Mouse (Mus musculus) forebrain, embryonic 13.5 days (tissue): ENCODE data around the gene Ubap1l. TPM values are rescaled to one million over a fixed set of nuclear protein-coding genes. Genes with fewer than 3 reads are reported as not detected.

ENCODE experiments used
- ATAC-seq: fragments of 200-750 bp; cut with Nextera tagmentation; 2 replicates; pipeline ENCODE4 v1.8.0; 2017
- H3K27ac ChIP-seq: fragments of 300-500 bp; sonication (generic); 2 replicates; pipeline ENCODE4 v1.5.1; 2015; ENCODE audit warnings: inconsistent platforms, mild to moderate bottlenecking, moderate library complexity
- H3K27me3 ChIP-seq: fragments of 300-500 bp; sonication (generic); 2 replicates; pipeline ENCODE4 v1.6.1; 2015; ENCODE audit warnings: mild to moderate bottlenecking, inconsistent platforms
- H3K36me3 ChIP-seq: fragments of 300-500 bp; sonication (generic); 2 replicates; pipeline ENCODE4 v1.6.1; 2015; ENCODE audit warnings: mild to moderate bottlenecking, inconsistent platforms; ENCODE audit not compliant: poor library complexity, severe bottlenecking
- H3K4me1 ChIP-seq: fragments of 300-500 bp; sonication (generic); 2 replicates; pipeline ENCODE4 v1.6.1; 2015; ENCODE audit warnings: inconsistent platforms
- H3K4me2 ChIP-seq: fragments of 300-500 bp; sonication (generic); 2 replicates; pipeline ENCODE4 v1.6.1; 2015; ENCODE audit warnings: inconsistent platforms, mild to moderate bottlenecking, moderate library complexity
- H3K4me3 ChIP-seq: fragments of 300-500 bp; sonication (generic); 2 replicates; pipeline ENCODE4 v1.5.1; 2015; ENCODE audit warnings: mild to moderate bottlenecking, inconsistent platforms
- H3K9ac ChIP-seq: fragments of 300-500 bp; sonication (generic); 2 replicates; pipeline ENCODE4 v1.6.1; 2015; ENCODE audit warnings: mild to moderate bottlenecking, inconsistent platforms
- H3K9me3 ChIP-seq: fragments of 300-500 bp; sonication (generic); replicated peaks from 2 replicates; pipeline ENCODE4 v1.6.1; 2016; ENCODE audit warnings: inconsistent platforms
- WGBS: fragments of 180-500 bp; shearing (Covaris S2); methylation state at CpG from one replicate; pipeline ENCODE4 v1.1.7; 2015; 5-methylcytosine and 5-hydroxymethylcytosine counted together
- polyA plus RNA-seq: library from polyadenylated mRNA; unstranded; fragments of >200 nt; fragmentation: Nextera tagmentation; extraction: Ambion mirVana; gene quantifications from 2 replicates; pipeline ENCODE4 v1.2.1, GENCODE M21; 2015

The Ubap1l gene
- polyA plus RNA-seq, 1 experiment from 2014 or later = 0.30 TPM

- Histone ChIP-seq H3K9ac (peak within 1 kb of the TSS; percentile 67), H3K36me3 (no peaks in the 10 kb centered on the region), H3K4me2 (peak within 1 kb of the TSS; percentile 75), H3K9me3 (no peaks in the 10 kb centered on the region), H3K4me1 (peaks cover 12% of the 10 kb centered on the region), H3K27me3 (peaks cover 8% of the 10 kb centered on the region), H3K4me3 (peak within 1 kb of the TSS; percentile 50), H3K27ac (no peak within 1 kb of the TSS)
- ATAC-seq = peak; percentile 79
- WGBS = 2% methylated on average over 24 of the region's 24 CpGs
Observed at GRCm38 (mm10) chr9:65398279-65398678, 37.4 kb downstream of the Ubap1l start, which contains the start of gene Rasl12. Gene Rasl12 (plus strand): TSS chr9:65398506.

GRCm38 (mm10) chr9:65399934-65400333 is 39.1 kb downstream of the Ubap1l start:
- Histone ChIP-seq H3K4me3 (no peak overlapping the region), H3K4me1 (peaks cover 21% of the 10 kb centered on the region), H3K9me3 (no peaks in the 10 kb centered on the region), H3K27me3 (0 out of 2 replicates have a peak, but pooled peaks cover 4% of the 10 kb centered on the region), H3K9ac (no peak overlapping the region), H3K27ac (no peak overlapping the region), H3K36me3 (no peaks in the 10 kb centered on the region), H3K4me2 (no peak overlapping the region)
- no peak for ATAC-seq
- WGBS = 93% methylated on average over 6 of the region's 6 CpGs

- Histone ChIP-seq H3K4me3 (no peak overlapping the region), H3K36me3 (no peaks in the 10 kb centered on the region), H3K4me2 (no peak overlapping the region), H3K27ac (0 out of 2 replicates have a peak overlapping the region, but pooled peaks have one; percentile 40), H3K27me3 (no peaks in the 10 kb centered on the region), H3K9ac (no peak overlapping the region), H3K9me3 (no peaks in the 10 kb centered on the region), H3K4me1 (peaks cover 9% of the 10 kb centered on the region)
- no peak for ATAC-seq
- WGBS = 74% methylated on average over 15 of the region's 15 CpGs
Observed at GRCm38 (mm10) chr9:65404331-65405183, 43.7 kb downstream of the Ubap1l start.

- Histone ChIP-seq H3K4me2 (no peak overlapping the region), H3K4me1 (peaks cover 9% of the 10 kb centered on the region), H3K9ac (no peak overlapping the region), H3K4me3 (no peak overlapping the region), H3K9me3 (no peaks in the 10 kb centered on the region), H3K27ac (no peak overlapping the region), H3K36me3 (no peaks in the 10 kb centered on the region), H3K27me3 (no peaks in the 10 kb centered on the region)
- WGBS = 82% methylated on average over 2 of the region's 2 CpGs
- no peak for ATAC-seq
Observed at GRCm38 (mm10) chr9:65405184-65405449, 44.3 kb downstream of the Ubap1l start.

GRCm38 (mm10) chr9:65407327-65407726 is 46.5 kb downstream of the Ubap1l start:
- no peak overlapping the region for H3K9ac ChIP-seq
- 87% methylated on average over 5 of the region's 5 CpGs for WGBS

DNA sequence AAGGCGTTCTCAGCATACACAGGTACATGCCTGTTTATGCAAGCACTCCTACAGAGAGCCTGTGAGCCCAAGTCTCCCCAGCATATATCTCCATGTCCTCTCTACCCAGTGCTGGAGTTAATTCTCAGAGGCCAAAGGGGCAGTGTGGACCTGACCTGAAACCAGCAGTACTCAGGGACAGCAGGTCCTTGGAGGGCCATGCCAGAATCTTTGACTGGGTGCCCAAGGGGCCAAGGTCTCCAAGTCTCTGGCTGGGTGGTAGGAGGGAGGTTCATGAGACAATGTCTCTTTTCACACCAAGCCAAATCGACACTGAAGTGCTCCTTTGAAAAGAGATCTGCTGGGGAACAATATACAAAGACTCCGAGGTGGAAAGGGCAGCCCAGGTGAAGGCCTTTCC is 47.0 kb downstream of the Ubap1l start:
- no peaks in the 10 kb centered on the region for H3K36me3 ChIP-seq
- 76% methylated on average over 3 of the region's 3 CpGs for WGBS
- H3K9me3 ChIP-seq = no peaks in the 10 kb centered on the region
- ATAC-seq = no peak
- no peaks in the 10 kb centered on the region for H3K27me3 ChIP-seq
- no peak overlapping the region for H3K4me3 ChIP-seq
- no peak overlapping the region for H3K9ac ChIP-seq
- peaks cover 9% of the 10 kb centered on the region for H3K4me1 ChIP-seq
- no peak overlapping the region for H3K4me2 ChIP-seq
- H3K27ac ChIP-seq = no peak overlapping the region

More at GRCm38 (mm10) chr9:65407327-65407726, 46.5 kb downstream of the Ubap1l start:
- H3K4me1 ChIP-seq = peaks cover 9% of the 10 kb centered on the region
- no peaks in the 10 kb centered on the region for H3K9me3 ChIP-seq
- no peak overlapping the region for H3K4me3 ChIP-seq
- no peak overlapping the region for H3K4me2 ChIP-seq
- H3K27ac ChIP-seq = no peak overlapping the region
- H3K27me3 ChIP-seq = no peaks in the 10 kb centered on the region
- no peak for ATAC-seq
- H3K36me3 ChIP-seq = no peaks in the 10 kb centered on the region

- Histone ChIP-seq H3K9ac (no peak overlapping the region), H3K4me3 (no peak overlapping the region), H3K27me3 (no peaks in the 10 kb centered on the region), H3K9me3 (no peaks in the 10 kb centered on the region), H3K36me3 (no peaks in the 10 kb centered on the region), H3K4me2 (no peak overlapping the region), H3K27ac (no peak overlapping the region), H3K4me1 (peaks cover 8% of the 10 kb centered on the region)
- ATAC-seq = no peak
- 77% methylated on average over 5 of the region's 5 CpGs for WGBS
Observed at GRCm38 (mm10) chr9:65408871-65409295, 48.0 kb downstream of the Ubap1l start.

- H3K27ac ChIP-seq = no peak overlapping the region
- H3K4me3 ChIP-seq = no peak overlapping the region
- no peak overlapping the region for H3K9ac ChIP-seq
- no peaks in the 10 kb centered on the region for H3K4me1 ChIP-seq
- H3K36me3 ChIP-seq = no peaks in the 10 kb centered on the region
- no peaks in the 10 kb centered on the region for H3K9me3 ChIP-seq
- no peaks in the 10 kb centered on the region for H3K27me3 ChIP-seq
- ATAC-seq = no peak
- no peak overlapping the region for H3K4me2 ChIP-seq
- 89% methylated on average over 8 of the region's 8 CpGs for WGBS
Observed at GRCm38 (mm10) chr9:65410378-65410777, 49.5 kb downstream of the Ubap1l start.

DNA sequence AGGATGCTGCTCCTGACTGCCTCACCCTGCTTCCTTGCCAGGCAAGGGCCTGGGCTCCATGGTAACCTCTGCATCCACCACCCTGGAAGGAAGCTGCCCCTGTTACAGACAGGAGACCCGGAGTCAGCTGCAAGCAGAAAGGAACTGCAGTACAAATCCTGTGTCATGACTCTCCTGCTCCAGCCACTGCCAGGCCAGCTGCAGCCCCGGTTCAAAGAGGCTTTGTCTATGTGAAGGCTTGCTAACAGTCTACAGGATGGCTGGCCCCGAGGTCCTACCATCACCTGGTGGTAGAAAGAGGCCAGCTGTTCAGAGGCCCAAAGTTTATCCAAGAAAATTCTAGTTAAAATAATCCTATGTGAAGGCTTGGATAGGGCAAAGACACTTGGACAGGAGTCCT is 50.5 kb downstream of the Ubap1l start:
- 72% methylated on average over 3 of the region's 3 CpGs for WGBS

DNA sequence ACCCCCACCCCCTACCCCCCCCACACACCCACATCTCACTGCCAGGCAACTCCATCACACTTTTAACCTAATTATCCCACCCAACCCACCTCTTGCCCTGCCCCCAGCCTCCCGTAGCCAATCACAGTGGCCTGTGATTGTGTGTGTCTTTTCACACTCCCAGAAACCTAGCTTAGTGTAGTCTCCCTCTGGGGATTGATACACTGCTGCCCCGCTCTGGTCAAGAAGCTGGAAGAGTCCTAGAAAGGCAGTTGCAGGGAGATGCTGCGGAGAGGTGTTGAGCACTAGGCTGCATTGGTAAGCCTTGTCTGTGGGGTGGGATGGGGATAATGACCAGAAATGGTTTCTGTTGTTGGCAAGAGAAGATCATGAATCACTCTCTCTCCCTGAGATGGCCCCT is 56.9 kb downstream of the Ubap1l start:
- Histone ChIP-seq H3K27me3 (no peaks in the 10 kb centered on the region), H3K4me2 (no peak overlapping the region), H3K36me3 (no peaks in the 10 kb centered on the region), H3K4me1 (no peaks in the 10 kb centered on the region), H3K4me3 (no peak overlapping the region), H3K27ac (no peak overlapping the region), H3K9me3 (no peaks in the 10 kb centered on the region), H3K9ac (no peak overlapping the region)
- 42% methylated on average over 3 of the region's 3 CpGs for WGBS
- ATAC-seq = no peak

More for the DNA sequence above, 50.5 kb downstream of the Ubap1l start:
- Histone ChIP-seq H3K27me3 (no peaks in the 10 kb centered on the region), H3K9ac (no peak overlapping the region), H3K36me3 (no peaks in the 10 kb centered on the region), H3K4me1 (no peaks in the 10 kb centered on the region), H3K9me3 (no peaks in the 10 kb centered on the region), H3K4me2 (no peak overlapping the region), H3K27ac (no peak overlapping the region), H3K4me3 (no peak overlapping the region)
- no peak for ATAC-seq

DNA sequence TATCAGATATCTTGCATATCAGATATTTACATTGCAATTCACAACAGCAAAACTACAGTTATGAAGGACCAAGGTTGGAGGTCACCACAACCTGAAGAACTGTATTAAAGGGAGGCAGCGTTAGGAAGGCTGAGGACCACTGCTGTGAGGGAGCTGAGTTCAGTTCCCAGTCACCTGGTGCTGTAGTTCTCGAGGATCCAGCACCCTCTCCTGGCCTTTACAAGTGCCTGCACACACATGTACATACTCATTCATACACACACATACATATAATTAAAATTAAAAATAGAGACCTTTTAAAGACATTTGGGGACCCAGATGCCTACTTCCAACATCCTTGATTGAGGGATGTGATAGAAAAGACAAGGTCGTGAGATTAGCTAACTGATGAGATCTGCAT is 58.8 kb downstream of the Ubap1l start:
- Histone ChIP-seq H3K27me3 (no peaks in the 10 kb centered on the region), H3K27ac (no peak overlapping the region), H3K9me3 (no peaks in the 10 kb centered on the region), H3K9ac (no peak overlapping the region), H3K4me3 (no peak overlapping the region), H3K36me3 (no peaks in the 10 kb centered on the region), H3K4me1 (no peaks in the 10 kb centered on the region), H3K4me2 (no peak overlapping the region)
- 72% methylated on average over 3 of the region's 3 CpGs for WGBS
- no peak for ATAC-seq

GRCm38 (mm10) chr9:65422760-65423501 is 62.1 kb downstream of the Ubap1l start, which contains the start of gene Slc51b:
Gene Slc51b (minus strand): TSS chr9:65422955.
- Histone ChIP-seq H3K4me2 (no peak within 1 kb of the TSS), H3K9me3 (no peaks in the 10 kb centered on the region), H3K27ac (no peak within 1 kb of the TSS), H3K27me3 (no peaks in the 10 kb centered on the region), H3K36me3 (no peaks in the 10 kb centered on the region), H3K9ac (no peak within 1 kb of the TSS), H3K4me3 (no peak within 1 kb of the TSS), H3K4me1 (no peaks in the 10 kb centered on the region)
- WGBS = 79% methylated on average over 11 of the region's 11 CpGs
- no peak for ATAC-seq
